Mouse (Mus musculus): Measurements from ENCODE around the gene Capzb. TPM values are rescaled to one million over a fixed set of nuclear protein-coding genes. Genes with fewer than 3 reads are reported as not detected.

Gene Capzb
- polyA plus RNA-seq, 1 experiment from 2014 or later = 293 TPM

GRCm38 (mm10) chr4:139310899-139311701 is 118.4 kb downstream of the Capzb start:
- peaks cover 12% of the 10 kb centered on the region for H3K4me1 ChIP-seq (ENCODE audit: control insufficient read depth, insufficient read depth, low read length)
- H3K27ac ChIP-seq (replicated peaks; ENCODE audit: low read depth, low read length) = peak overlapping the region; percentile 65
- DNase-seq (ENCODE audit: low spot score) = peak; percentile 46
- WGBS = under 1% methylated on average over 32 of the region's 53 CpGs
- peak overlapping the region; percentile 91 for H3K9ac ChIP-seq (ENCODE audit: low read depth, low read length)
- H3K4me3 ChIP-seq (ENCODE audit: low read depth, low read length) = peak overlapping the region; percentile 95
- peak; percentile 73 for ATAC-seq (ENCODE audit: low read depth)
- peaks cover 20% of the 10 kb centered on the region for H3K36me3 ChIP-seq (ENCODE audit: control insufficient read depth, insufficient read depth, low read length)
- no peaks in the 10 kb centered on the region for H3K9me3 ChIP-seq (ENCODE audit: control insufficient read depth, low read length)
- H3K27me3 ChIP-seq (replicated peaks; ENCODE audit: control insufficient read depth, insufficient read depth, low read length) = no peaks in the 10 kb centered on the region
- H3K4me2 ChIP-seq (ENCODE audit: low read depth, low read length) = peak overlapping the region; percentile 93

- peak overlapping the region; percentile 93 for H3K4me2 ChIP-seq (ENCODE audit: low read depth, low read length)
- ATAC-seq (ENCODE audit: low read depth) = no peak
- peaks cover 12% of the 10 kb centered on the region for H3K4me1 ChIP-seq (ENCODE audit: control insufficient read depth, insufficient read depth, low read length)
- no peaks in the 10 kb centered on the region for H3K9me3 ChIP-seq (ENCODE audit: control insufficient read depth, low read length)
- peak overlapping the region; percentile 95 for H3K4me3 ChIP-seq (ENCODE audit: low read depth, low read length)
- H3K27me3 ChIP-seq (replicated peaks; ENCODE audit: control insufficient read depth, insufficient read depth, low read length) = no peaks in the 10 kb centered on the region
- no peak for DNase-seq (ENCODE audit: low spot score)
- peak overlapping the region; percentile 91 for H3K9ac ChIP-seq (ENCODE audit: low read depth, low read length)
- 15% methylated on average over 14 of the region's 14 CpGs for WGBS
- H3K36me3 ChIP-seq (ENCODE audit: control insufficient read depth, insufficient read depth, low read length) = peaks cover 24% of the 10 kb centered on the region
- H3K27ac ChIP-seq (replicated peaks; ENCODE audit: low read depth, low read length) = no peak overlapping the region
These were observed 119.0 kb downstream of the Capzb start for GRCm38 (mm10) chr4:139311707-139312106.

DNA sequence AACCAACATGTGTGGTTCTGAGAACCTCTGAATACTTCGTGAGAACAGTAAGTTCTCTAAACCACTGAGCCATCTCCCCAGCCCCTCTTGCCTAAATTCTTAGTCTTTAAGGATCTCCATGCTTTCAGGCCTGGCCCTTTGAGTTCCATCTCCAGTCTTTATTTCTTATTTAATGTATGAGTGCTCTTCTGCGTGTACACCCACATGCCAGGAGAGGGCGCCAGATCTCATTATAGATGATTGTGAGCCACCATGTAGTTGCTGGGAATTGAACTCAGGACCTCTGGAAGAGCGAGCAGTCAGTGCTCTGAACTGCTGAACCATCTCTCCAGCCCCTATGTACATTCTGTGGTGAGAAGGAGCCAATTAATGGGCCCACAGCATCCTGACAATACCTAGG is 119.9 kb downstream of the Capzb start:
- Histone ChIP-seq H3K4me2 (ENCODE audit: low read depth, low read length) (no peak overlapping the region), H3K27me3 (replicated peaks; ENCODE audit: control insufficient read depth, insufficient read depth, low read length) (no peaks in the 10 kb centered on the region), H3K27ac (replicated peaks; ENCODE audit: low read depth, low read length) (no peak overlapping the region), H3K4me1 (ENCODE audit: control insufficient read depth, insufficient read depth, low read length) (peaks cover 12% of the 10 kb centered on the region), H3K9me3 (ENCODE audit: control insufficient read depth, low read length) (no peaks in the 10 kb centered on the region), H3K4me3 (ENCODE audit: low read depth, low read length) (no peak overlapping the region), H3K36me3 (ENCODE audit: control insufficient read depth, insufficient read depth, low read length) (peaks cover 33% of the 10 kb centered on the region), H3K9ac (ENCODE audit: low read depth, low read length) (no peak overlapping the region)
- peak; percentile 23 for DNase-seq (ENCODE audit: low spot score)
- WGBS = 51% methylated on average over 4 of the region's 4 CpGs
- ATAC-seq (ENCODE audit: low read depth) = no peak

DNA sequence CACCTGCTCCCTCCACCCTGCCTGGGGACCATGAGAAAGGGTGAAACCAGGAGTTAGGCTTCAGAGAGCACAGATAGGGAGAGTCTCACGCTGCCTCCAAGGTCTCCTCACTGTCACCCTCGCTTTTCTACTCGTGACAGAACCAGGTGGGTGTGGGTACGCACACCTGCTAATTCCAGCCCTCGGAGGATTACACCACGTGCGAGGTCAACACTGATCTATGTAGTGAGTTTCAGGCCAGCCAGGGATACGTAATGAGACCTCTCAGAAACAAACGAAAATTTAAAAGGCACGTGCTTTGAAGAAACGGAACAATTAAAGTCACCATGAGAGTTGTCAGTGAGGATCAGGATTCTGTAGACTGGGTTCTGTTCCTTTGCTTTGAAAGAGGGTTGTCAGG is 125.8 kb downstream of the Capzb start:
- no peak for DNase-seq (ENCODE audit: low spot score)
- Histone ChIP-seq H3K9ac (ENCODE audit: low read depth, low read length) (no peak overlapping the region), H3K27ac (replicated peaks; ENCODE audit: low read depth, low read length) (no peak overlapping the region), H3K36me3 (ENCODE audit: control insufficient read depth, insufficient read depth, low read length) (peaks cover 52% of the 10 kb centered on the region), H3K4me3 (ENCODE audit: low read depth, low read length) (no peak overlapping the region), H3K4me1 (ENCODE audit: control insufficient read depth, insufficient read depth, low read length) (no peaks in the 10 kb centered on the region), H3K27me3 (replicated peaks; ENCODE audit: control insufficient read depth, insufficient read depth, low read length) (no peaks in the 10 kb centered on the region), H3K9me3 (ENCODE audit: control insufficient read depth, low read length) (no peaks in the 10 kb centered on the region), H3K4me2 (ENCODE audit: low read depth, low read length) (no peak overlapping the region)
- 93% methylated on average over 11 of the region's 11 CpGs for WGBS
- ATAC-seq (ENCODE audit: low read depth) = no peak

GRCm38 (mm10) chr4:139319740-139320139 is 127.0 kb downstream of the Capzb start:
- no peak for ATAC-seq (ENCODE audit: low read depth)
- Histone ChIP-seq H3K27me3 (replicated peaks; ENCODE audit: control insufficient read depth, insufficient read depth, low read length) (no peaks in the 10 kb centered on the region), H3K4me2 (ENCODE audit: low read depth, low read length) (no peak overlapping the region), H3K4me3 (ENCODE audit: low read depth, low read length) (no peak overlapping the region), H3K36me3 (ENCODE audit: control insufficient read depth, insufficient read depth, low read length) (peaks cover 42% of the 10 kb centered on the region), H3K27ac (replicated peaks; ENCODE audit: low read depth, low read length) (no peak overlapping the region), H3K4me1 (ENCODE audit: control insufficient read depth, insufficient read depth, low read length) (no peaks in the 10 kb centered on the region), H3K9me3 (ENCODE audit: control insufficient read depth, low read length) (no peaks in the 10 kb centered on the region), H3K9ac (ENCODE audit: low read depth, low read length) (no peak overlapping the region)
- WGBS = 86% methylated on average over 4 of the region's 4 CpGs
- DNase-seq (ENCODE audit: low spot score) = no peak

DNA sequence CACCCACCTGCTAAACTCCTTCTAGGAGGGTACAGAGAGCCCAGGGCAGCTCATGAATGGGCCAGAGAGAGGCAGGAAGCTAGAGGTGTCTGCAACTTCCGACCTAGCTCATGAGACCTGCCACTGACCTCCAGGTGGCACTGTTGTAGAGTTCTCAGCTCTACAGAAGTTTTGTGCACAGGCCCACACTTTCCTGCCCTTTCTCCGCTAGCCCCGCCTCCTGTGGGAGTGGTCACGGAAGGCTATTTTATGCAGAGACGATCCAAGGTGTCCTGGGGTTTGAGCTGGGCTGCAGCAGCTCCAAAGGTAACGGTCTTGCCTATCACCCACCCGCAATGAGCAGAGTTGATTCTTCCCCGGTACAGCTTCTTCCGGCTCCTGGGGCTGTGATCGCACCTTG is 137.9 kb downstream of the Capzb start:
- peak; percentile 84 for DNase-seq (ENCODE audit: low spot score)
- no peaks in the 10 kb centered on the region for H3K27me3 ChIP-seq (replicated peaks; ENCODE audit: control insufficient read depth, insufficient read depth, low read length)
- 10% methylated on average over 10 of the region's 10 CpGs for WGBS
- peak overlapping the region; percentile 42 for H3K4me2 ChIP-seq (ENCODE audit: low read depth, low read length)
- H3K4me3 ChIP-seq (ENCODE audit: low read depth, low read length) = peak overlapping the region; percentile 20
- no peaks in the 10 kb centered on the region for H3K4me1 ChIP-seq (ENCODE audit: control insufficient read depth, insufficient read depth, low read length)
- no peaks in the 10 kb centered on the region for H3K9me3 ChIP-seq (ENCODE audit: control insufficient read depth, low read length)
- no peak overlapping the region for H3K27ac ChIP-seq (replicated peaks; ENCODE audit: low read depth, low read length)
- ATAC-seq (ENCODE audit: low read depth) = peak; percentile 90
- H3K36me3 ChIP-seq (ENCODE audit: control insufficient read depth, insufficient read depth, low read length) = no peaks in the 10 kb centered on the region
- H3K9ac ChIP-seq (ENCODE audit: low read depth, low read length) = no peak overlapping the region

GRCm38 (mm10) chr4:139334631-139335295 is 142.1 kb downstream of the Capzb start:
- ATAC-seq (ENCODE audit: low read depth) (no peak), DNase-seq (ENCODE audit: low spot score) (no peak)
- H3K4me2 ChIP-seq (ENCODE audit: low read depth, low read length) = no peak overlapping the region
- no peaks in the 10 kb centered on the region for H3K9me3 ChIP-seq (ENCODE audit: control insufficient read depth, low read length)
- no peaks in the 10 kb centered on the region for H3K4me1 ChIP-seq (ENCODE audit: control insufficient read depth, insufficient read depth, low read length)
- H3K4me3 ChIP-seq (ENCODE audit: low read depth, low read length) = no peak overlapping the region
- H3K9ac ChIP-seq (ENCODE audit: low read depth, low read length) = no peak overlapping the region
- no peaks in the 10 kb centered on the region for H3K36me3 ChIP-seq (ENCODE audit: control insufficient read depth, insufficient read depth, low read length)
- no peak overlapping the region for H3K27ac ChIP-seq (replicated peaks; ENCODE audit: low read depth, low read length)
- WGBS = 71% methylated on average over 6 of the region's 9 CpGs
- 0 out of 2 replicates have a peak, but pooled peaks cover 7% of the 10 kb centered on the region for H3K27me3 ChIP-seq (replicated peaks; ENCODE audit: control insufficient read depth, insufficient read depth, low read length)

DNA sequence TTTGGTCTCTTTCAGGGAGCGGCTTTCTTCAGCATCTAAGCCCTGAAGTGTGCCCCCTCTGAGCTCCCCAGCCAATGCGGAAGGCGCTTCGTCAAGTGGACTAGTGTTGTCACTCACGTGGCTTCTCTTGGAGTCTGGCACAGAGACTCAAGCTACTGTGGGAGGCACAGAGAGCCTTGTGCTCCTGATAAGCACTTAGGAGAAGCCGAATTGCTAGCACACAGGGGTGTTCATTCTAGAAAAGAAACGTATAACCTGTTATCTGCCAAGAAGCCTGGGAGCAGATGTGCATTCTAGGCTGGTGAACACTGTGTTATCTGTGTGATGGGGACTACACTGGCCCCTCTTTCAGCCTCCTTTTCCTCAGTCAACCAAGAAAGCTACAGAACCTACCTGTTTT is 142.8 kb downstream of the Capzb start:
- H3K27ac ChIP-seq (replicated peaks; ENCODE audit: low read depth, low read length) = no peak overlapping the region
- H3K27me3 ChIP-seq (replicated peaks; ENCODE audit: control insufficient read depth, insufficient read depth, low read length) = 0 out of 2 replicates have a peak, but pooled peaks cover 7% of the 10 kb centered on the region
- no peaks in the 10 kb centered on the region for H3K36me3 ChIP-seq (ENCODE audit: control insufficient read depth, insufficient read depth, low read length)
- no peak for DNase-seq (ENCODE audit: low spot score)
- H3K4me3 ChIP-seq (ENCODE audit: low read depth, low read length) = no peak overlapping the region
- H3K9me3 ChIP-seq (ENCODE audit: control insufficient read depth, low read length) = no peaks in the 10 kb centered on the region
- ATAC-seq (ENCODE audit: low read depth) = no peak
- no peak overlapping the region for H3K9ac ChIP-seq (ENCODE audit: low read depth, low read length)
- H3K4me1 ChIP-seq (ENCODE audit: control insufficient read depth, insufficient read depth, low read length) = no peaks in the 10 kb centered on the region
- WGBS = 67% methylated on average over 7 of the region's 7 CpGs
- H3K4me2 ChIP-seq (ENCODE audit: low read depth, low read length) = no peak overlapping the region
